Mouse (Mus musculus): Measurements from ENCODE around the gene Wdr62. TPM values are rescaled to one million over a fixed set of nuclear protein-coding genes. Genes with fewer than 3 reads are reported as not detected.

Wdr62 gene
- polyA plus RNA-seq (2012; rRNA removed) (22.9 and 26.4 TPM in 2 replicates), polyA plus RNA-seq (2014; fragmentation: Nextera tagmentation; extraction: Ambion mirVana) (7.8 and 8.8 TPM in 2 replicates)

DNA sequence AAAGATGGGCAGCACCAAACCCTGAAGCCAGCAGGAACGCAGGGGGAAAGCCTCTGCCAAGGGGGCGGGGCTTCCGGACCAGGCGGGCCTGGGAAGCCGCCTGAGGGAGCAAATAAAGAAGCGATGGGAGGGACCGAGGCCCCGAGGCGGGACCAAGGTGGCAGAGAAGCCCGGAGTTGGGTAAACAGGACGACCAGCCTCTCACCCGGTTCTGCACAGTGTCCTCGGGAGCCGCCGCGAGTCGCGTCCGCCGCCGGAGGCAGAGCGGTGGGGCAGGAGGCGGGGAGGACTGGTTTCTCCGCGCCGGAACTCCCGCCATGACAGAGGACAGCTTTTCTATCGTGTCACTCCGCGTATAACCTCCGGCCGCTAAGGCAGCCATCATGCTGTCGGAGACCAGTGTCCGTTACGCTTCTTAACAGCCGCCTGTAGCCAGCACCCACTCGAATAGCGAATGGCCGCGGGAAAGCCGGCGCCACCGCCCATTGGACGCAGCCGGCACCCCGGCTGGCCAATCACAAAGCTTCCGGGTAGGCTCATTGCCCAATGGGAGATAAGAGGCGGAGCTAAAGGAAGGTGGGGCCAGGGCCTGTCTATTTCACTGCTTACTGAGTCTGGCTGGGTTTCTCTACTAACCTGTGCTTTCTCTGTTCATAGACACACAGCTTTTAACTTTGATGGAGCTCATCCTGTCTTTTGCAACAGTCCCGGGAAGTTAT lies at the start of gene Wdr62, which contains the start of gene Thap8:
Wdr62 (minus strand) TSS at position 469 of the 719 bp plus-strand sequence.
Thap8 (plus strand) TSS at position 144 of the 719 bp plus-strand sequence.
- Histone ChIP-seq H3K9me3 (ENCODE audit: control insufficient read depth, low read length) (no peaks in the 10 kb centered on the region), H3K27ac (replicated peaks; ENCODE audit: low read depth, low read length) (peak within 1 kb of the TSS; percentile 92), H3K9ac (ENCODE audit: low read depth, low read length, severe bottlenecking) (peak within 1 kb of the TSS; percentile 50), H3K27me3 (ENCODE audit: control insufficient read depth, insufficient read depth, low read length) (no peaks in the 10 kb centered on the region), H3K4me2 (replicated peaks; ENCODE audit: low read depth, low read length, severe bottlenecking) (peak within 1 kb of the TSS; percentile 92), H3K36me3 (ENCODE audit: control insufficient read depth, insufficient read depth, low read length) (no peaks in the 10 kb centered on the region), H3K4me1 (ENCODE audit: control insufficient read depth, insufficient read depth, low read length) (peaks cover 5% of the 10 kb centered on the region; the same call in 1 of the 2 replicates), H3K4me3 (replicated peaks; ENCODE audit: low read length) (peak within 1 kb of the TSS; percentile 73)
- ATAC-seq (ENCODE audit: low FRiP score, low read depth) (peak; percentile 96), DNase-seq (ENCODE audit: low spot score) (peak; percentile 97)
- under 1% methylated on average over 49 of the region's 49 CpGs for WGBS
- TF ChIP-seq POLR2A (IDR thresholded peaks at IDR 0.05; ENCODE audit: borderline replicate concordance, extremely low read depth, insufficient read depth, insufficient read length), result 0 out of 2 replicates have a peak, but pooled peaks have one; percentile 35

DNA sequence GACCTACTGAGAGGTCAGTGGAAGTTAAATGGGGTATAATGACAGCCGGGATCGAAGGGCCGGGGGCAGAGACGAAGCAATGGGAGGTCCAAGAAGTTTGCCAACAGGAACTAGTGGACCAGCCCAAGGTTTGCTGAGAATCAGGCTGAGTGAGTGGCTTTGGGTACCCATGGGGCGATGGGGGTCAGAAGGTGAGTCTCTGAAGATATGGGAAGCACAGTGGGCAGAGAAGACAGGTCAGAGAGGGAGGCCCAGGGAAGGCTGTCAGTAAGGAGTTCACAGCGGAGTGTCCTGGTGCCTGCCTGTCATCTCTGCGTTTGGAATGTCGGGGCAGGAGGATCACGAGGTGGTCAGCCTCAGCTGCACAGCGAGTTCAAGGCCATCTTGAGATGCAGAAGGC lies 48.2 kb upstream of the Wdr62 start:
- no peaks in the 10 kb centered on the region for H3K4me1 ChIP-seq (ENCODE audit: control insufficient read depth, insufficient read depth, low read length)
- no peak for ATAC-seq (ENCODE audit: low FRiP score, low read depth)

DNA sequence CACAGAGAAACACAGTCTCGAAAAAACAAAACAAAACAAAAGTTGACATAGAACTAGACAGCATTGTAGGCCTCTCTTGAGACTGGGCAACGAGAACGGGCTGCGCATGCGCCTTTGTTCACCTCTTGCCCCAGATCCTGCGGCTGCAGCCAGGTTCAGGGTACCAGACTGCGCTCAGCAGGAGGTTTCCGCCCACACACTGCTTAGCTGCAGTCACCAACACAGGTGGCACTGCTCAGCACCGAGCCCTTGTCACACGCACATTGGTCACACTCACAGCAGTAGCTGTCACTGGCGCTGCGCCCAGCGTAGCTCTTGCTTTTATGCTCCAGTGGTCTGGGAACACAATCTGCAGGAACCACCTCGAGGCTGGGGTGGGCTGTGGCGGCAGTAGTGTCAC lies 46.9 kb upstream of the Wdr62 start:
- Histone ChIP-seq H3K27me3 (ENCODE audit: control insufficient read depth, insufficient read depth, low read length) (no peaks in the 10 kb centered on the region), H3K4me2 (replicated peaks; ENCODE audit: low read depth, low read length, severe bottlenecking) (no peak overlapping the region), H3K27ac (replicated peaks; ENCODE audit: low read depth, low read length) (no peak overlapping the region), H3K9me3 (ENCODE audit: control insufficient read depth, low read length) (no peaks in the 10 kb centered on the region), H3K4me3 (replicated peaks; ENCODE audit: low read length) (no peak overlapping the region), H3K9ac (ENCODE audit: low read depth, low read length, severe bottlenecking) (no peak overlapping the region), H3K4me1 (ENCODE audit: control insufficient read depth, insufficient read depth, low read length) (peaks cover 3% of the 10 kb centered on the region; the same call in 1 of the 2 replicates), H3K36me3 (ENCODE audit: control insufficient read depth, insufficient read depth, low read length) (no peaks in the 10 kb centered on the region)
- ATAC-seq (ENCODE audit: low FRiP score, low read depth), result no peak
- TF ChIP-seq POLR2A (IDR thresholded peaks at IDR 0.05; ENCODE audit: borderline replicate concordance, extremely low read depth, insufficient read depth, insufficient read length), result no peak
- WGBS, result 62% methylated on average over 15 of the region's 15 CpGs
- DNase-seq (ENCODE audit: low spot score), result no peak

More for the DNA sequence above, 48.2 kb upstream of the Wdr62 start:
- no peak for TF ChIP-seq POLR2A (IDR thresholded peaks at IDR 0.05; ENCODE audit: borderline replicate concordance, extremely low read depth, insufficient read depth, insufficient read length)
- no peak overlapping the region for H3K4me2 ChIP-seq (replicated peaks; ENCODE audit: low read depth, low read length, severe bottlenecking)
- no peak overlapping the region for H3K27ac ChIP-seq (replicated peaks; ENCODE audit: low read depth, low read length)
- DNase-seq (ENCODE audit: low spot score), result no peak
- no peaks in the 10 kb centered on the region for H3K27me3 ChIP-seq (ENCODE audit: control insufficient read depth, insufficient read depth, low read length)
- no peaks in the 10 kb centered on the region for H3K9me3 ChIP-seq (ENCODE audit: control insufficient read depth, low read length)
- no peak overlapping the region for H3K9ac ChIP-seq (ENCODE audit: low read depth, low read length, severe bottlenecking)
- H3K36me3 ChIP-seq (ENCODE audit: control insufficient read depth, insufficient read depth, low read length), result no peaks in the 10 kb centered on the region
- 46% methylated on average over 10 of the region's 10 CpGs for WGBS
- no peak overlapping the region for H3K4me3 ChIP-seq (replicated peaks; ENCODE audit: low read length)

DNA sequence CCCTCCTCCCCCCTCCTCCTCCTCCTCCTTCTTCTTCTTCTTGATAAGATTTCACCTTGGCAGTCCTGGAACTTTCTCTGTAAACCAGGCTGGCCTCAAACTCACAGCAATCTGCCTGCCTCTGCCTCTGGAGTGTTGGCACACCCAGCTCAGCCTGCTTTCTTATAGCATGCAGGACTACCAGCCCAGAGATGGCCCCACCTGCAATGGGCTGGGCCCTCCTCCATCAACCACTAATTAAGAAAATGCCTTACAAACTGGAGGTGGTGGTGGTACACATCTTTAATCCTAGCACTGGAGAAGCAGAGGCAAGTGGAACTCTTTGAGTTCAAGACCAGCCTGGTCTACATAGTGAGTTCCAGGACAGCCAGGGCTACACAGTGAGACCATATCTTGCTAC lies 46.2 kb upstream of the Wdr62 start:
- H3K27ac ChIP-seq (replicated peaks; ENCODE audit: low read depth, low read length), result no peak overlapping the region
- no peak overlapping the region for H3K4me2 ChIP-seq (replicated peaks; ENCODE audit: low read depth, low read length, severe bottlenecking)
- H3K4me3 ChIP-seq (replicated peaks; ENCODE audit: low read length), result no peak overlapping the region
- no peak for DNase-seq (ENCODE audit: low spot score)
- H3K9me3 ChIP-seq (ENCODE audit: control insufficient read depth, low read length), result no peaks in the 10 kb centered on the region
- no peak for TF ChIP-seq POLR2A (IDR thresholded peaks at IDR 0.05; ENCODE audit: borderline replicate concordance, extremely low read depth, insufficient read depth, insufficient read length)
- H3K36me3 ChIP-seq (ENCODE audit: control insufficient read depth, insufficient read depth, low read length), result no peaks in the 10 kb centered on the region
- ATAC-seq (ENCODE audit: low FRiP score, low read depth), result no peak
- H3K27me3 ChIP-seq (ENCODE audit: control insufficient read depth, insufficient read depth, low read length), result no peaks in the 10 kb centered on the region
- H3K4me1 ChIP-seq (ENCODE audit: control insufficient read depth, insufficient read depth, low read length), result peaks cover 3% of the 10 kb centered on the region
- H3K9ac ChIP-seq (ENCODE audit: low read depth, low read length, severe bottlenecking), result no peak overlapping the region

DNA sequence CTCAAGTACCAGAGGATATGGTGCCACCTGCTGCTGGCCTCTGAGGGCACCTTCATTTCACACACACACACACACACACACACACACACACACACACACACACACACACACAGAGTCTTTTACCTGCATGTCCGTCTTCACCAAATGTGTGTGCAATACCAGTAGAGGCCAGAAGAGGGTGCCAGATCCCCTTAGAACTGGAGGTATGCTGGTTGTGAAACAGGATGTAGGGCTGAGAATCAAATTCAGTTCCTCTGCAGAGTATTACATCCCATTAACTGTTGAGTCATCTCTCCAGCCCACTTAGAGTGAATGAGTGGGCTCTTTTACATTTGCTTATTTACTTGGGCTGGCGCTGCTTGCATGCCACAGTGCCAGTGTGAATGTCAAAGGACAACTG lies 45.1 kb upstream of the Wdr62 start:
- TF ChIP-seq POLR2A (IDR thresholded peaks at IDR 0.05; ENCODE audit: borderline replicate concordance, extremely low read depth, insufficient read depth, insufficient read length), result no peak
- Histone ChIP-seq H3K27me3 (ENCODE audit: control insufficient read depth, insufficient read depth, low read length) (no peaks in the 10 kb centered on the region), H3K4me1 (ENCODE audit: control insufficient read depth, insufficient read depth, low read length) (peaks cover 10% of the 10 kb centered on the region), H3K4me3 (replicated peaks; ENCODE audit: low read length) (no peak overlapping the region), H3K36me3 (ENCODE audit: control insufficient read depth, insufficient read depth, low read length) (no peaks in the 10 kb centered on the region), H3K4me2 (replicated peaks; ENCODE audit: low read depth, low read length, severe bottlenecking) (no peak overlapping the region), H3K9me3 (ENCODE audit: control insufficient read depth, low read length) (no peaks in the 10 kb centered on the region), H3K9ac (ENCODE audit: low read depth, low read length, severe bottlenecking) (no peak overlapping the region), H3K27ac (replicated peaks; ENCODE audit: low read depth, low read length) (no peak overlapping the region)
- WGBS, result 46% methylated on average over 2 of the region's 2 CpGs
- DNase-seq (ENCODE audit: low spot score) (no peak), ATAC-seq (ENCODE audit: low FRiP score, low read depth) (no peak)
